Mouse (Mus musculus): ENCODE results near the gene Prickle1.

The Prickle1 gene

DNA sequence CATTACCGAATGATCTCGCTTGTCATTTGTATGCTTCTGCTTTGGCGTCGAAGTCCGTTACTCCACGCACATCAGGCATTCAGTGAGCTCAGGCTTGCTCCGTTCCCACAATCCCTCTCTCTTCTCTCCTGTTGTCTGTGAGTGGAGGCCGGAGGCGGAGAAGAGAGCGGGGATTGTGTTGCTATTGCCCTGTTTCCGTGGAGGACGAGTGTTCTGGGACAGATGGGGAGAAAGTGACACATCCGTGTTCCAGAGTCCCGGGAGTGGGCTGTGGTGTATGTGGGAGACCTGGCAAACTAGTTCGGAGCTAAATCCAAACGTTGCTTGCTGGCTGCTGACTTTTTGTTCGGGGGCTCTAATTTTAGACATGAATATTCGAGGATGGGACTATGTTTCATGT, 14.6 kb upstream of the Prickle1 start:
- TF ChIP-seq GATA4 (IDR thresholded peaks at IDR 0.05; ENCODE audit: insufficient replicate concordance, low read length), result no peak

DNA sequence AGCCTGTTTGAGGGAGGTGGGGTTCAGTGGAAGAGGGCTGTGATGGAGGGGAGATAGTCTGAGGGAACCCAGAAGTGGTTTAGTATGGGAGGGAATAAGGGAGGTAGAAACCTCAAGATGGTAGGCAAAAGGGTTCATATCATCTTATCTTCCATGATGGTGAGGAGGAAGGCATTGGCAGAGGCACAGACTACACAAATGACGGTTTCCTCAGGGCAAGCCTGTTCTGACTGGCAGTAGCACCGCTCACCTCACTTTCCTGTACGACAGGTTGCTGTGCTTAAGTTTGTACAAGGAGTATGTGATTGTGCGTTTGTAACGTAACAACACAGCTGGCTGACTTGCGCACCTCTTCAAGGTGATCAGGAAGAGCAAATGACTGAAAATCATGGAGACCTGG, 7.2 kb upstream of the Prickle1 start:
- no peak for TF ChIP-seq GATA4 (IDR thresholded peaks at IDR 0.05; ENCODE audit: insufficient replicate concordance, low read length)

DNA sequence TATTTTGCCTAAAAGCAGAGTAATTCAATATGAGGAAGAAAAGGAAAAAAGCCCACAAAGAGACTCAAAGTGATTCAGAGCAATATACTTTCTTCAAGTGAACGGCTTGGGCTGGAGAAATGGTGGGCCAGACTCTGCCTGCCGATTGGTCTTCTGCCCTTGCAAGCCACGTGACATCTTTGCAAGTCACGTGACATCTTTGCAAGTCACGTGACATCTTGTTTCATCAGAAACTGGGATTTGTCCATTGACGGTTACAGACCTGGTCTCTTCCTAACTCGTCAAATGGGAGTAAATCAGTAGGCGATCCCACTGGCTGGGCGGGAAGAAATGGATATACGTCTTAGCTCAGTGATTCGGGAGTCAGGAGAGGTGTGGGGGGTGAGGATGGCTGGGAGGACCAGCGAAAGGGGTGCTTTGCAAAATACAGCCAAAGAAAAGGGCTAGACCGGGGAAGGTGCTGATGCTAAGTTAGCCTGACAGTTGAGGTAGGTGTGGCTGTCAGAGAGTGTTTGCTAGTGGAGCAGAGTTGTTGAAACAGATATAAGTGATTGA, 5.8 kb upstream of the Prickle1 start:
- no peak for TF ChIP-seq GATA4 (IDR thresholded peaks at IDR 0.05; ENCODE audit: insufficient replicate concordance, low read length)

DNA sequence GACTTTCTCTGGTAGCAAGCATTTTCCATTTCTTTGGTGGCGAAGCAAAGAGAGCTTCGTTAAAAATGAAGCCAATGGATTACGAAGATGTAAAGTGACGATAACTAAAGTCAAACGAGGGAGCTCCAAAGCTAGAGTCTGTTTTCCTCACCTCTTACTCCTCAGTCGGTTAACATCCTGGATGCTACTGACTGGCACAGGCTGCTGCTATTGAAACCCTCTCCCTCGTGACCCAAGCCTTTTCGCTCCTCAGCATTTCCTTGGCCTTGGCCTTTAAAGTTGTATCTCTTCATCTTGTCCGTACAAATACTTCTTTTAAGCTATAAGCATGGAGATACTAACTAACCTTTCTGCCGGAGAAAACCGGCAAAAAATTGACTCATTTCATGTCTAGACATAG, 1.3 kb upstream of the Prickle1 start:
- no peak for TF ChIP-seq GATA4 (IDR thresholded peaks at IDR 0.05; ENCODE audit: insufficient replicate concordance, low read length)

DNA sequence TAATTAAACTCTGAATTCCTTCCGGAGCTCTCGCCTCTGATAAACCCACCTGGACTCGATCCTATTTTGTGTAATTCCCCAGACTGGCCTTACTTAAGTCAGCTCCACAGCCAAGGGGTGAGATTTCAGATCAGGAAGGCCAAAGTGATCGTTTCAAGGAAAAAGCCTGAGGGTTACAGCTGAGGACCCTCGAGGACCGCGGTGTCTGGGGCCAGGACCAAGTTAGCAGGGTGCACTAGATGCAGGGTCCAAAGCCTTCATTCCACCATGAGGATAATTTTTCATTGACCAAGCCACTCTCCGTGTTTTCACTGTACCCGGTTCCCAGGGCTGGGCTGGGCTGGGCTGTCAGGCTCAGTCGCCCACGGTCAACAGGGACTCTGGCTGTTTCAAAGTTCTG, 594 bp upstream of the Prickle1 start:
- TF ChIP-seq GATA4 (IDR thresholded peaks at IDR 0.05; ENCODE audit: insufficient replicate concordance, low read length), result no peak

DNA sequence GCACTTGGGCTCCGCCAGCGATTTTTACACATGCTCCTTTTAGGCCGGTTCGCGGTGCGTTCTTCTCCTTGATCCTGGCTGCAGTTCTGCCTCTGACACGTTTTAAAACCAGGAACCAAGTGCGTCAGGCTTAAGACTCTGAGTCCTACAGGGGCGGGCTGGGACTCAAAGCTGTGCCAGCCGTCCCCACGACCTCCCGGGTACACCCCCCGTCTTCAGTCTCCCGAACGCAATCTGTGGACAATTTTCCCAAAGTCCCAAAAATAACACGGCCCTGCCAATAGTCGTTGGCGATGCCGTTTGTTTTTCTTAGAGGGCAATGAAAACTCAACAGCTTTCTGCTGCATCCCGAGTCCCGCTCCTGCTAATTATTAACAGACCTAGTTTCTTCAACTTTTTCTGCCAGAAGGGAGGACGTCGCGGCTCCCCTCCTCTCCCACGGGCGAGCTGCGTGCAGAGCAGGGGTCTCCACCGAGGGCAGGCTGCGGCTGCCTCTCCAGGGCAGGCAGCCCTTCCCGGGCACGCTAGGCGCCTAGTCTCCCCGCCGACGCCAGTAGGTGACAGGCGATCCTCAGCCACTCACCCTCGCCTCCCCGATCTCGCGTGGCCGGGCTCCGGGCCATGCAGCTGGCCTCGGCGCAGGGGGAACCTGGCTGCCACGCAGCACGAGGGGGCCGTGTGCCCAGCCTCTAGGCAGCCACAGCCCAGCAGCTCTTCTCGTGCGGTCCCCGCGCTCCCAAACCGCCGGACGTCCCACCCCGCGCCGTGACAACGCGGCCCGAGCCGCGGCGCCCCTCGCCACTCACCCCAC, 598 bp downstream of the Prickle1 start:
- no peak for TF ChIP-seq GATA4 (IDR thresholded peaks at IDR 0.05; ENCODE audit: insufficient replicate concordance, low read length)

DNA sequence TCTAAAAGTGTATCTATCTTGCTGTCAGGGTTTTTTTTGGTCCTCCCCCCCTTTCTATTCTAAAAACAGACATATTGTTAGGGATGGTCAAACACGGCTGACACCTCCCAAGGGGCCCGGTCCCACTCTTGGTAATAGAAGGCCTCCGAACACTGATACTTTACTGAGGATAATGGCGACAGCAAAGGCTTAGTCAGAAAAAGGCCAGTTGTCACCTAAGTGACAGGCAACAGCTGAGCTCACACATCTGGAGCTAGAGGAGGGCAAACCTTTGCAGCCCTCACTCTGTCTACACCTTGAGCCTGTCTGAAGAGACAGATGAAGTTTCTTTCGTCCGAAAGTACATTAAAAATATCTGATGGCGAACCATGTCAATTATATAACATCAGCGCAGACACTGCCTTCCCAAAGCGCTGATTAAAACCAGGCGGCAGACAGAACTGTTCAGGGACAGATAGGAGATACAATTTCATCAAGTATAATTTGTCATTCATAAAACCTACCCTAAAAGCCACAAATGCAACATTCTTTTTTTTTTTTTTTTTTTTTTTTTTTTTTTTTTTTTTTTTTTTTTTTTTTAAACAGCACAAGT, 1.3 kb downstream of the Prickle1 start:
- no peak for TF ChIP-seq GATA4 (IDR thresholded peaks at IDR 0.05; ENCODE audit: insufficient replicate concordance, low read length)

DNA sequence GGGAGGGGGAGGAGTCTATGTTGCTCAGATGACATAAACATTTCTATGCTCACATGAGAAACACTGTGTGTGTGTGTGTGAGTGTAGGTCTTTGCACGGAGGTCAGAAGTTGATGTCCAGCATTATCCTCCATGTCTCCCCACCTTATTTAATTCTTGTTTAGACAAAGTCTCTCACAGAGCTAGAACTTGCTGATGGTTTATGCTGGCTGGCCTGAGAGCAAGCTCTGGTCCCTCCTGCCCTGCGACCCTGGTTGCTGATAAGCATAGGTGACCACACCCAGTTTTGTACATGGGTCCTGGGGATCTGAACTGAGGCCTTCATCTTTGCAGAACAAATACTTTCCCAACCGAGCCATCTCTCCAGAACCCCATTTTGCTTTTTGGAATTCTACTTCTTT, 3.1 kb downstream of the Prickle1 start:
- no peak for TF ChIP-seq GATA4 (IDR thresholded peaks at IDR 0.05; ENCODE audit: insufficient replicate concordance, low read length)

DNA sequence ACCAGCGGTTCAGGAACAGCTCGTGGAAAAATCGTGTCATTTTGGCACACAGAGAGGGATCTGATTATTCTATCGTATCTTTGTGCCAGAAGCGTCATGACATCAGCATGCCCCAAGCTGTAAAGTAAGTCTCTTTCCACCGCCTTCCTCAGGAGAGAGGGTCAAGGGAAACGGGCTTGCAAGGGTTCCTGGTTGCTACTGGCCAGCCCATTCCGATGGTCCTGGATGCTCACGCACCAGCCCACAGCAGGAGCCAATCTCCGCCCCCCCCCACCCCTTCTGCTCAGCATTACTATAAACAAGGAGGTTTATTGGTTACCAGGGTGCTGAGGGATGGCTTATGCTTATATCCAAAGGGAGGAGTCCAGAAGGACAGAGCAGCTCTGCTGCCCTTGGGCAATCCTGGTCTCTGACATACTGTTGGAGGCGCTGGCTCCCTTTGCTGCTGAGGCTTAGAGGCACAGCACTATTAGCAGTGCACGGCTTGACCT, 3.8 kb downstream of the Prickle1 start:
- no peak; the same call in 1 of the 2 replicates for TF ChIP-seq GATA4 (IDR thresholded peaks at IDR 0.05; ENCODE audit: insufficient replicate concordance, low read length)

DNA sequence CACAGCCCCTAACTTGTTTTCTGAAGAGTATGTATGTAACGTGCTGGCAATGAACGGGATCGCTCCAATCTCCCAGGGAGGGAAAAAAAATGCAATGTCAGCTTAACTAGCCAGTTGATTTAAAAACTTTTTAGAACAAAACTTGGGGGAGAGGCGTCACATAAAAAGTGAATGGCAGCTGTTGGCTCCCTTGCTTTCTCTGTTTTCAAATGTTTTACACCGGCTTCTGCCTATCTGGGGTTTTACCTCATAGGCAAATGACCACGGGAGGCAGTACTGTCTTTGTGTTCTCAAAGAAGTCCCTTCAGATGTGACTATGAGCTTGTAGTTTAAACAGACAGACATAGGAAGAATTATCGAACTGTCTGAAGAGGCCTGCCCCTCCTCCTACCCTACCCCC, 4.3 kb downstream of the Prickle1 start:
- no peak for TF ChIP-seq GATA4 (IDR thresholded peaks at IDR 0.05; ENCODE audit: insufficient replicate concordance, low read length)

DNA sequence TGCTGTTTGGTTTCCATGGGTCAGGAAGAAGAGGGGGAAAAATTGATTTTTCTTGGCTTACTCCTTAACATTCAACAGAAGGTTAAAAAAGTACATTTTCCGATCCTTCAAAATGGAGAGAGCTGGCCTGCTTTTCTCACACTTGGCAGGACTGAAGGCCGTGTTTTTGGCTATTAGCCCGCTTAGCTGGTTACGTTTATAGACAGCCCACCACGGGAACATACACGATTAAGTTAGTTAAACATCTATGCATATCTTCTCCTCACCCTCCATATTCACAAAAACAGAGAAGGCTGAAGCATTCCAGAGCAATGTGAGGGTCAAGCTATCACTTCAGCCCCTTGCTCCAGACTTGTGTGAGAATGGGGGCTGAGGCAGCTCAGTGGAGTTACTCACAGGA, 7.3 kb downstream of the Prickle1 start:
- no peak for TF ChIP-seq GATA4 (IDR thresholded peaks at IDR 0.05; ENCODE audit: insufficient replicate concordance, low read length)

DNA sequence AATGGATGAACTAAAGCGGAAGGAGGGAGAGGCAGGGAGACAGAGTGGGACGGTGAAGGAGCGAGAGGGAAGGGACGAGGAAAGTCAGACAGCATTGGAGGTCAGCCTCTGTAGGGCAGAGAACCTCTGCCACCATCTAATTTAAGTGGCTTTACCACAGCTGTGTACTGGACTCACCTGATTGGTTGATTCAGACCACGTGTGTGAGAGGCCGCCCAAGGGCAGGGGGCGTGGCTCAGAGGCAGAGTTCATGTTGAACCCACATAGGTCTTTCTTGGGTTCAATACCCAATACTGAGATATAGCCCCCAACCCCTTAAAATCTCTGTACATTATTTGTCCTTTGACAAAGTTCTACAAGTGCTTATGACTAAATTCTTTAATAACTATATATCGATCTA, 8.0 kb downstream of the Prickle1 start:
- no peak for TF ChIP-seq GATA4 (IDR thresholded peaks at IDR 0.05; ENCODE audit: insufficient replicate concordance, low read length)

DNA sequence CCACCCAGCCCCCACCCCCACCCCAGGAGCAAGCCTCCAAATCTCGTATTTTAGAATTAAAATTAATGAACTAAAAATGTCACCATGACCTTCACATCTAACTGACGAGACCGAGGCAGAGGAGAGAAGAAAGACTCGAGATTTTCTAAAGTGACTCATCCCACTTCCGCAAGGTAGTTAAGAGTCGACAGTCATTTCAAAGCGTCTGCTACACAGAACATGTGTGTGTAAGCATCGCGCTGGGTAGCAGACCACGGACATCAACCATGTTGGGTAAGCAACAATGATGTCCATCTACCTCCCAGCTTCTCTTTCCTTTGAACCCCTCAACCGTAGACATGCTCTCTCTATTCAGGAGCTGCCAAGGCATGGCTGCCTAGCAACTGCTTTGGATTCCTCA, 12.6 kb downstream of the Prickle1 start:
- TF ChIP-seq GATA4 (IDR thresholded peaks at IDR 0.05; ENCODE audit: insufficient replicate concordance, low read length), result no peak

DNA sequence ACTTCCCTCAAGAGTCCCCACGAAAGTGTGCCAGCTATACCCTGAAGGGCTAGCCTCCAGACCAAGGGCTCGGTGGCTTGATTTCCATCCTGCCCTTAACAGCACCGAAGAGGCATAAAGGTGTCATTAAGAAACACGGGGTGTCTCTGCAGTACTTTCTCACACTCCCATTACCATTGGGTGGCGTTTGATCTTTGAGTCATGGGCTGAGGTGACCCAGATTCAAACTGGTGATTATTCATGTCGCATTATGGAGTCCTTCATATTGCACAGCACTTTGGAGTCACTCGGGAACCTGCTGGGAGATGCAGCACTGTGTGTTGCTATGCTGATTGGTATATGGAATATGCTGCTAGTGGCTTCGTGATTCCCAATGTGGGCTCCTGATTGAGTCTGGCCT, 14.0 kb downstream of the Prickle1 start:
- TF ChIP-seq GATA4 (IDR thresholded peaks at IDR 0.05; ENCODE audit: insufficient replicate concordance, low read length), result no peak

DNA sequence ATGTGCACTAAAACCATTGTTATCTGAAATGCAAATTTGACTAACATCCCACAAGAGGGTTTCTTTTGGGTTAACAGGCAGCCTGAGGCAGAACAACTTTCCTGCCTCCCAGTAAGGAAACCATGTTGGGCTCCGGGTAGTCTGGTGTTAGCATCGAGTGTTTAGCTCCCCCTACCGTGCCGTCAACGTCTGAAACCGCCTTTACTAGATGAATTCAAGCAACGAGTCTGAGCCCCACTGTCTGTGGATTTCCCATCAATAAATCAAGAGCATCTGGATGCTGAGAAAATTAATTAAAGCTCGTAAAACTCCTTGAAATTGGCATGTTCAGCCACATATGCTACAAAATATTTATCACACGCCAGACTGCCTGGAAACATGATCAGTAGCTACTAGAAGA, 15.8 kb downstream of the Prickle1 start:
- TF ChIP-seq GATA4 (IDR thresholded peaks at IDR 0.05; ENCODE audit: insufficient replicate concordance, low read length), result no peak

DNA sequence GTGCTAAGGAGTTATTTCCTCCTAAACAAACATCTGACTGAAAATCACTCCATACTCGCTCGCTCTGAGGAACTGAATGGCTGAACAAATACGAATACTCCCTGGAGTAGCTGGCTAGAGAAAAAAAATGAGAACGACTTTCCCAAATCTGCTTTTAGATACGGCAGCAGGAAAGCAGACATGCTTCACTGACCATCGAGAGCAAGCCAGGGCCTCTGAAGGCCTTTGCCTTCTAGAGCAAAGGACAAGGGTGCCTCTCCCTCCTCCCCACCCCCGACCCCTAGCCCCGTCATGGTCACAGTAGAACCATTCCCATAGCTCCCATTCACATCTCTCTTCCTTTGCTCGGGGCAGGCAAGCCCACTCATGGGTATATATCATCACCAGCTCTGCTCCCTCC, 16.6 kb downstream of the Prickle1 start:
- no peak for TF ChIP-seq GATA4 (IDR thresholded peaks at IDR 0.05; ENCODE audit: insufficient replicate concordance, low read length)
